Mouse (Mus musculus) kidney, postnatal 14 days (tissue): ENCODE data around the gene Ccdc6.

Experiments used
- DNase-seq: peaks from one replicate; pipeline ENCODE4 v3.0.0; 2022; ENCODE audit warnings: mixed read lengths

Gene Ccdc6

GRCm38 (mm10) chr10:70225760-70226159 lies 128.8 kb downstream of the Ccdc6 start:
- DNase-seq: no peak

- DNase-seq: peak; percentile 49
These were observed 129.7 kb downstream of the Ccdc6 start for GRCm38 (mm10) chr10:70226608-70227007.

GRCm38 (mm10) chr10:70230352-70230751 lies 133.4 kb downstream of the Ccdc6 start:
- DNase-seq: no peak

GRCm38 (mm10) chr10:70237936-70238335 lies 141.0 kb downstream of the Ccdc6 start:
- no peak for DNase-seq
